Mouse (Mus musculus) heart, adult 18-20 months (tissue): ENCODE results near the gene Gm17689. TPM values are rescaled to one million over a fixed set of nuclear protein-coding genes. Genes with fewer than 3 reads are reported as not detected.

Experiments
- DNase-seq, 2 experiments: peaks; one replicate each; pipeline ENCODE4 v3.0.0; 2021 to 2022; ENCODE audit warnings: mixed read lengths in 1 of 2
- long read RNA-seq, 2 experiments: library from polyadenylated mRNA; stranded (forward); transcript quantifications; one replicate each; pipeline ENCODE4 v2.0.0; 2021
- total RNA-seq, 2 experiments: library from RNA; stranded (reverse); gene quantifications; 2 replicates each; pipeline ENCODE4 v1.2.3; 2021

Gm17689 gene
- not detected for total RNA-seq
- long read RNA-seq, experiment 1: 0 reads
- long read RNA-seq, experiment 2: 0 reads

- no peak for DNase-seq
These were observed at the start of gene Gm17689 for GRCm38 (mm10) chr9:36582535-36582934. TSS of gene Gm17689 (minus strand) at chr9:36582635.

DNA sequence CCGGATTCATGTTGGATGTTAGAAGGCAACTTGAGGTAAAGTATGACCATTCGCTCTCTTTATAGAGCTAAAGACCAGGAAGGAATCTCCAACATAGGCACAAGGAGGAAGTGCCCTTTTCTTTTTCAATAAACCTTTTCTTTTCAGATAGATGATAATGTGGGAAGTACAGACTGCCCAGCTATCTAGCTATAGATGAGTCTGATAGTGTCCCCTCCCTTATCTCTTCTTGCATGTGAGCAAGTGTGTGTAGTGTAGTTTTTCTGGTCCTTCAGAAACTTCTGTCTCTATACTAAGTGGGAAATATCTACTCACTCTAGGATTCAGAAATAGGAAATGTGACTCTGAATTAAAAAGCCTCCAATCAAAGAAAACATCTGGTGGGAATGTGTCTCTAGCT, 40.6 kb downstream of the Gm17689 start, which contains the start of gene Gm5615:
TSS of gene Gm5615 (minus strand) at position 101 of the 400 bp plus-strand sequence.
- DNase-seq: no peak

Other genes starting within 250 kb of the Gm17689 start
- gene Gm7257, start 150.8 kb downstream of the Gm17689 start, total RNA-seq: not detected
- gene Gm9513, start 107.0 kb downstream of the Gm17689 start, total RNA-seq: not detected
- not detected for gene Gm5615, start 40.7 kb downstream of the Gm17689 start, total RNA-seq
- not detected for gene A630095E13Rik, start 60.7 kb upstream of the Gm17689 start, total RNA-seq
- not detected for gene Acrv1, start 110.6 kb upstream of the Gm17689 start, total RNA-seq
- 1 to 10 TPM; 1.5 to 2.0 TPM for gene Chek1, start 144.4 kb upstream of the Gm17689 start, total RNA-seq
- 10 to 100 TPM; 58.7 to 62.7 TPM for gene Stt3a, start 185.0 kb upstream of the Gm17689 start, total RNA-seq
- 10 to 100 TPM; 63.4 to 66.8 TPM for gene Ei24, start 214.8 kb upstream of the Gm17689 start, total RNA-seq
- 1 to 10 TPM; 1.4 to 1.8 TPM for gene Fez1, start 239.2 kb upstream of the Gm17689 start, total RNA-seq